Mouse (Mus musculus): ENCODE results near the gene Gm4181. TPM values are rescaled to one million over a fixed set of nuclear protein-coding genes. Genes with fewer than 3 reads are reported as not detected.
"Not testable (repeated sequence)": the region's sequence is repeated elsewhere in the genome, so short reads cannot be mapped to it uniquely, and the experiment has no call there.

Gene Gm4181
- polyA plus RNA-seq (2014; fragmentation: Nextera tagmentation; extraction: Ambion mirVana), result not detected in 2 replicates

- H3K9ac ChIP-seq; DNase-seq; H3K4me1 ChIP-seq (ENCODE audit: insufficient read depth); H3K4me2 ChIP-seq; H3K27ac ChIP-seq (ENCODE audit: low read depth); H3K4me3 ChIP-seq (ENCODE audit: low read depth, low read length); H3K9me3 ChIP-seq (ENCODE audit: low read depth, low read length); H3K27me3 ChIP-seq (ENCODE audit: insufficient read depth, low read length); ATAC-seq (ENCODE audit: insufficient read depth); H3K36me3 ChIP-seq (ENCODE audit: insufficient read depth): not testable (repeated sequence)
- 88% methylated on average over 1 of the region's 1 CpGs for whole genome bisulfite sequencing
These were observed at the start of gene Gm4181 for GRCm38 (mm10) chr14:51635566-51635965. TSS of gene Gm4181 (minus strand) at chr14:51635666.

GRCm38 (mm10) chr14:51677269-51677668, 41.8 kb upstream of the Gm4181 start:
- H3K4me2 ChIP-seq, result no peak overlapping the region
- H3K27me3 ChIP-seq (ENCODE audit: insufficient read depth, low read length), result no peaks in the 10 kb centered on the region
- DNase-seq (no peak), ATAC-seq (ENCODE audit: insufficient read depth) (no peak)
- no peaks in the 10 kb centered on the region for H3K36me3 ChIP-seq (ENCODE audit: insufficient read depth)
- no peak overlapping the region for H3K4me3 ChIP-seq (ENCODE audit: low read depth, low read length)
- H3K9ac ChIP-seq, result no peak overlapping the region
- no peaks in the 10 kb centered on the region for H3K4me1 ChIP-seq (ENCODE audit: insufficient read depth)
- no peak overlapping the region for H3K27ac ChIP-seq (ENCODE audit: low read depth)
- no peaks in the 10 kb centered on the region for H3K9me3 ChIP-seq (ENCODE audit: low read depth, low read length)
- TF ChIP-seq CTCF (IDR thresholded peaks at IDR 0.05; ENCODE audit: low read depth), result no peak
- WGBS, result 85% methylated on average over 5 of the region's 5 CpGs

- WGBS, result 91% methylated on average over 1 of the region's 1 CpGs
- H3K27ac ChIP-seq (ENCODE audit: low read depth); H3K36me3 ChIP-seq (ENCODE audit: insufficient read depth); H3K4me3 ChIP-seq (ENCODE audit: low read depth, low read length); H3K27me3 ChIP-seq (ENCODE audit: insufficient read depth, low read length); H3K9me3 ChIP-seq (ENCODE audit: low read depth, low read length); ATAC-seq (ENCODE audit: insufficient read depth); DNase-seq; H3K4me2 ChIP-seq; H3K9ac ChIP-seq; H3K4me1 ChIP-seq (ENCODE audit: insufficient read depth): not testable (repeated sequence)
These were observed 3.0 kb downstream of the Gm4181 start for GRCm38 (mm10) chr14:51632426-51632825.

GRCm38 (mm10) chr14:51611210-51611609, 24.3 kb downstream of the Gm4181 start, which contains the start of gene Gm17078:
TSS of gene Gm17078 (minus strand) at chr14:51611310.
- 65% methylated on average over 1 of the region's 1 CpGs for WGBS
- no peak within 1 kb of the TSS for H3K4me2 ChIP-seq
- no peak within 1 kb of the TSS for H3K27ac ChIP-seq (ENCODE audit: low read depth)
- no peak for ATAC-seq (ENCODE audit: insufficient read depth)
- H3K4me1 ChIP-seq (ENCODE audit: insufficient read depth), result no peaks in the 10 kb centered on the region
- H3K9me3 ChIP-seq (ENCODE audit: low read depth, low read length), result no peaks in the 10 kb centered on the region
- H3K27me3 ChIP-seq (ENCODE audit: insufficient read depth, low read length), result no peaks in the 10 kb centered on the region
- DNase-seq, result no peak
- no peaks in the 10 kb centered on the region for H3K36me3 ChIP-seq (ENCODE audit: insufficient read depth)
- no peak within 1 kb of the TSS for H3K9ac ChIP-seq
- TF ChIP-seq CTCF (IDR thresholded peaks at IDR 0.05; ENCODE audit: low read depth), result no peak
- H3K4me3 ChIP-seq (ENCODE audit: low read depth, low read length), result no peak within 1 kb of the TSS

GRCm38 (mm10) chr14:51592039-51592438, 43.4 kb downstream of the Gm4181 start, which contains the start of gene Gm17174:
TSS of gene Gm17174 (minus strand) at chr14:51592139.
- H3K27me3 ChIP-seq (ENCODE audit: insufficient read depth, low read length); ATAC-seq (ENCODE audit: insufficient read depth); H3K27ac ChIP-seq (ENCODE audit: low read depth); H3K9ac ChIP-seq; H3K4me3 ChIP-seq (ENCODE audit: low read depth, low read length); H3K4me1 ChIP-seq (ENCODE audit: insufficient read depth); H3K4me2 ChIP-seq; H3K9me3 ChIP-seq (ENCODE audit: low read depth, low read length); H3K36me3 ChIP-seq (ENCODE audit: insufficient read depth); DNase-seq: not testable (repeated sequence)
- 92% methylated on average over 4 of the region's 4 CpGs for WGBS

Other genes with a start within 250 kb of the Gm4181 start
- not detected in 2 replicates for gene Vmn2r88, start 224.8 kb downstream of the Gm4181 start, polyA plus RNA-seq (2014; fragmentation: Nextera tagmentation; extraction: Ambion mirVana)
- not detected in 2 replicates for gene Vmn2r89, start 183.8 kb downstream of the Gm4181 start, polyA plus RNA-seq (2014; fragmentation: Nextera tagmentation; extraction: Ambion mirVana)
- gene Gm5622, start 82.9 kb downstream of the Gm4181 start, polyA plus RNA-seq (2014; fragmentation: Nextera tagmentation; extraction: Ambion mirVana), result not detected in 2 replicates
- gene Gm17175, start 61.6 kb downstream of the Gm4181 start, polyA plus RNA-seq (2014; fragmentation: Nextera tagmentation; extraction: Ambion mirVana), result not detected in 2 replicates
- not detected in 2 replicates for gene Gm17174, start 43.5 kb downstream of the Gm4181 start, polyA plus RNA-seq (2014; fragmentation: Nextera tagmentation; extraction: Ambion mirVana)
- not detected in 2 replicates for gene Gm17078, start 24.4 kb downstream of the Gm4181 start, polyA plus RNA-seq (2014; fragmentation: Nextera tagmentation; extraction: Ambion mirVana)
- not detected in 2 replicates for gene Gm17079, start 59.8 kb upstream of the Gm4181 start, polyA plus RNA-seq (2014; fragmentation: Nextera tagmentation; extraction: Ambion mirVana)
- not detected in 2 replicates for gene Gm5800, start 81.5 kb upstream of the Gm4181 start, polyA plus RNA-seq (2014; fragmentation: Nextera tagmentation; extraction: Ambion mirVana)
- gene Ang4, start 137.9 kb upstream of the Gm4181 start, polyA plus RNA-seq (2014; fragmentation: Nextera tagmentation; extraction: Ambion mirVana), result not detected in 2 replicates
- not detected in 2 replicates for gene AY358078, start 164.4 kb upstream of the Gm4181 start, polyA plus RNA-seq (2014; fragmentation: Nextera tagmentation; extraction: Ambion mirVana)
- gene Ear6, start 218.0 kb upstream of the Gm4181 start, polyA plus RNA-seq (2014; fragmentation: Nextera tagmentation; extraction: Ambion mirVana), result not detected in 2 replicates
- gene Mettl17, start 249.2 kb upstream of the Gm4181 start, polyA plus RNA-seq (2014; fragmentation: Nextera tagmentation; extraction: Ambion mirVana), result 32.4 and 38.4 TPM in 2 replicates